Mouse (Mus musculus): ENCODE results near the gene Taar7a.

DNA sequence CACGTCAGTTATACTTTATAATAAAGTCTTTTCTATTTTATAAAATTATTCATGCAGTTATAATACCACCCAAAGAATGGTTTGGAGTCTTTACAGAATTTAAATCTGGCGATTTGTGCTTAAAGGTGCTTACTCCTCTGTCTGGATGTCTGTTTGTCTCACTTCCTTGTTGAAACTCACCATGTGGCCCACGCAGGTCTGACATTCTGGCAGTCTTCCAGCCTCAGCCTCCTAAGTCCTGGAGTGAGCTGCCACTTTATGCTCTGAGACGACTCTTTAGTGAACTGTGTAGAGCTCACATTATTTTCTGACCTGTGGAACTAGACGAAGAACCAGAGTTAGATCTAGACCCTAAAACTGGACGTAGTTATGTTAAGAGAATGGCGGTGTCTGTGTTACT lies 45.3 kb downstream of the Taar7a start:
- TF ChIP-seq MAX (IDR thresholded peaks at IDR 0.05), result no peak
- TF ChIP-seq CTCF (IDR thresholded peaks at IDR 0.05; ENCODE audit: control insufficient read depth, insufficient read depth, insufficient read length), result no peak
- no peak for TF ChIP-seq MYOG (IDR thresholded peaks at IDR 0.05; ENCODE audit: control insufficient read depth, extremely low read depth, insufficient read length)
- no peak for TF ChIP-seq CEBPB (IDR thresholded peaks at IDR 0.05; ENCODE audit: low read depth)
- TF ChIP-seq FOSL1 (IDR thresholded peaks at IDR 0.05; ENCODE audit: insufficient read depth, low read length, poor library complexity, severe bottlenecking), result no peak
- TF ChIP-seq USF1 (IDR thresholded peaks at IDR 0.05; ENCODE audit: low read depth), result no peak
- no peak for TF ChIP-seq MYOD1 (IDR thresholded peaks at IDR 0.05; ENCODE audit: control insufficient read depth, insufficient read length, low read depth)
